Mouse (Mus musculus) left cerebral cortex, adult 2 months (tissue): Measurements from ENCODE around the gene Maml1. TPM values are rescaled to one million over a fixed set of nuclear protein-coding genes. Genes with fewer than 3 reads are reported as not detected.
"Not testable (repeated sequence)": the region's sequence is repeated elsewhere in the genome, so short reads cannot be mapped to it uniquely, and the experiment has no call there.

ENCODE experiments used
- DNase-seq, 2 experiments: peaks; one replicate each; pipeline ENCODE4 v3.0.0; 2021 to 2022; ENCODE audit warnings: low spot score in 2 of 2, mixed read lengths in 1 of 2; ENCODE audit errors: extremely low spot score in 1 of 2
- H3K27ac ChIP-seq: fragments of 200-600 bp; 2 replicates; pipeline ENCODE4 v1.8.1; 2022
- H3K4me3 ChIP-seq: fragments of 200-600 bp; 2 replicates; pipeline ENCODE4 v1.8.1; 2022
- CTCF ChIP-seq: fragments of 200-600 bp; IDR thresholded peaks from 2 replicates; pipeline ENCODE4 v1.8.1; 2022; ENCODE audit warnings: antibody characterized with exemption, mild to moderate bottlenecking, moderate library complexity
- intact Hi-C: fragments of 180-260 bp; cut with DNase I; formaldehyde crosslinking; loops from one replicate; pipeline ENCODE4 v1.15.1; 2025
- total RNA-seq, 2 experiments: library from RNA; stranded (reverse); gene quantifications; 2 replicates each; pipeline ENCODE4 v1.2.3; 2021

The Maml1 gene
- total RNA-seq, 2 experiments from 2014 or later: 11.1 to 11.5 TPM

- no peak for DNase-seq
- no peak overlapping the region for H3K4me3 ChIP-seq
- no peak overlapping the region for H3K27ac ChIP-seq
- intact Hi-C loops: no loop called here
- no peak for TF ChIP-seq CTCF
Observed at GRCm38 (mm10) chr11:50322345-50322744, 30.2 kb upstream of the Maml1 start.

- DNase-seq: no peak
- no peak overlapping the region for H3K27ac ChIP-seq
- no peak for TF ChIP-seq CTCF
- no peak overlapping the region for H3K4me3 ChIP-seq
- intact Hi-C loops: no loop called here
Observed at GRCm38 (mm10) chr11:50321239-50321638, 29.1 kb upstream of the Maml1 start.

GRCm38 (mm10) chr11:50319343-50319742 is 27.2 kb upstream of the Maml1 start:
- H3K4me3 ChIP-seq, intact Hi-C loops, DNase-seq, H3K27ac ChIP-seq: not testable (repeated sequence)
- TF ChIP-seq CTCF: peak; percentile 17

- DNase-seq: no peak
- intact Hi-C loops: no loop called here
- H3K4me3 ChIP-seq: no peak overlapping the region
- H3K27ac ChIP-seq: no peak overlapping the region
- no peak for TF ChIP-seq CTCF
Observed at GRCm38 (mm10) chr11:50312803-50313202, 20.7 kb upstream of the Maml1 start.

GRCm38 (mm10) chr11:50303406-50303805 is 11.3 kb upstream of the Maml1 start:
- H3K27ac ChIP-seq: no peak overlapping the region
- H3K4me3 ChIP-seq: no peak overlapping the region
- no peak for TF ChIP-seq CTCF
- intact Hi-C loops: no loop called here
- no peak for DNase-seq

- no peak; the same call in 1 of the 2 replicates for TF ChIP-seq CTCF
- intact Hi-C loops: loop anchor here (2.0 kb wide), 3 partner anchors 33 to 85 kb away; partner anchors contain the start of genes Canx and Hnrnph1
- Histone ChIP-seq H3K27ac (peak overlapping the region; percentile 96), H3K4me3 (peak overlapping the region; percentile 78)
- peak; percentile 43 to 46 for DNase-seq
Observed at GRCm38 (mm10) chr11:50291321-50292165, 568 bp downstream of the Maml1 start.

GRCm38 (mm10) chr11:50290486-50291225 is 1.5 kb downstream of the Maml1 start:
- Histone ChIP-seq H3K4me3 (peak overlapping the region; percentile 78), H3K27ac (no peak overlapping the region; the same call in 1 of the 2 replicates)
- no peak for DNase-seq
- TF ChIP-seq CTCF: no peak
- intact Hi-C loops: loop anchor here (2.0 kb wide), 1 partner anchor 66 kb away; no protein-coding TSS in a partner anchor

GRCm38 (mm10) chr11:50286428-50286827 is 5.7 kb downstream of the Maml1 start:
- TF ChIP-seq CTCF: no peak
- DNase-seq: no peak
- intact Hi-C loops: no loop called here
- H3K27ac ChIP-seq: no peak overlapping the region
- H3K4me3 ChIP-seq: no peak overlapping the region

GRCm38 (mm10) chr11:50285696-50286095 is 6.4 kb downstream of the Maml1 start:
- TF ChIP-seq CTCF: no peak
- Histone ChIP-seq H3K4me3 (no peak overlapping the region), H3K27ac (no peak overlapping the region)
- intact Hi-C loops: no loop called here
- DNase-seq: no peak

- H3K27ac ChIP-seq: no peak overlapping the region
- DNase-seq: no peak
- intact Hi-C loops: no loop called here
- no peak for TF ChIP-seq CTCF
- no peak overlapping the region for H3K4me3 ChIP-seq
Observed at GRCm38 (mm10) chr11:50285263-50285662, 6.8 kb downstream of the Maml1 start.

- Histone ChIP-seq H3K4me3 (no peak overlapping the region), H3K27ac (no peak overlapping the region)
- no peak for TF ChIP-seq CTCF
- DNase-seq: no peak
- intact Hi-C loops: no loop called here
Observed at GRCm38 (mm10) chr11:50280053-50280452, 12.1 kb downstream of the Maml1 start.

GRCm38 (mm10) chr11:50279005-50279404 is 13.1 kb downstream of the Maml1 start:
- no peak for TF ChIP-seq CTCF
- intact Hi-C loops: no loop called here
- DNase-seq: no peak
- Histone ChIP-seq H3K27ac (no peak overlapping the region), H3K4me3 (no peak overlapping the region)
